Mouse (Mus musculus): ENCODE measurements around the gene Pfdn5.
"Not testable (repeated sequence)": the region's sequence is repeated elsewhere in the genome, so short reads cannot be mapped to it uniquely, and the experiment has no call there.

Pfdn5 gene

DNA sequence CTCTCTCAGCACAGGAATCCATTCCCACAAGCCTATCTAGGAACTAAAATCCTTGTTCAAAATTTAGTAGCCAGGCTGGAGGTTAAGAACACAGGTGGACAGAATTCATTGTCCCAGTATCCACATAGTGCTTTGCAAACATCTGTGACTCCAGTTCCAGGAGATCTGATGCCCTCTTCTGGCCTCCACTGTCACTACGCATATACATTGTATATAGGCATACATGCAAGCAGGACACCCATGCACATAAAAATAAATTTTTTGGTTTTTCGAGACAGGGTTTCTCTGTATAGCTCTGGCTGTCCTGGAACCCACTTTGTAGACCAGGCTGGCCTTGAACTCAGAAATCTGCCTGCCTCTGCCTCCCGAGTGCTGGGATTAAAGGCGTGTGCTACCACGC, 10.0 kb downstream of the Pfdn5 start:
- DNase-seq: not testable (repeated sequence)

DNA sequence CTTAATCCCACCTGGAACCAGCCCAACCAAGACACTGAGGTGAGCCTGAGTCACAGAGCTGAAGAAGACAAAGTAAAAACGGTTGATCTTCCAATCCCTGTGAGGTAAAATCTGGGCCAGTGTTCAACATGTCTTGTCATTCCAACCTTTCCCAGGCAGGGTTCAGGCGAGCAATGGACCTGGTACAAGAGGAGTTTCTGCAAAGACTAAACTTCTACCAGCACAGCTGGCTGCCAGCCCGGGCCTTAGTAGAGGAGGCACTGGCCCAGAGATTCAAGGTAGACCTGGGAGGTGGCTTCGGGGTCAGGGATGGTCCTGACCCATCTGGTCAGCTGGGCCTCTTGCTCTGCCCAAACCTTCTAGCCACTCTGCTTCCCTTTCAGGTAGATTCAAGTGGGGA, 11.0 kb downstream of the Pfdn5 start:
- no peak for DNase-seq

DNA sequence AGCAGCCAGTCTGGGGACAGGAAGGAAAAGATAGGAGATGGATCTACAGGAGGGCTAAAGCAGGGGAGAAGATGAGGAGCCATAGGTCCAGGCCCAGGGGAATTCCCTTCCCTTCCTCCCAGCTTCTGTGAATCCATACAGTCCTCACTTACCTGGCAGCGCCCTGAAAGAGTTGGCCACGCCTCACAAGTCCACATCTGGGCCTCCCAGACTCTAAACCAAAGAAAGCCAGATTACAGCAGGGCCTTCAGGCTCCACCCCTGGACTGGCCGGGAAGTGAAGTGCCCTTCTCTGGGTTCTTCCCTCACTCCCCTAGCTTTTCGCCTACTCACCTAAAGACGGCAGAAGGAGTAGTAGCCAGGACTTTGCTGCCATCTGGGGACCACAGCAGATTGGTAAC, 13.7 kb downstream of the Pfdn5 start:
- no peak for DNase-seq

DNA sequence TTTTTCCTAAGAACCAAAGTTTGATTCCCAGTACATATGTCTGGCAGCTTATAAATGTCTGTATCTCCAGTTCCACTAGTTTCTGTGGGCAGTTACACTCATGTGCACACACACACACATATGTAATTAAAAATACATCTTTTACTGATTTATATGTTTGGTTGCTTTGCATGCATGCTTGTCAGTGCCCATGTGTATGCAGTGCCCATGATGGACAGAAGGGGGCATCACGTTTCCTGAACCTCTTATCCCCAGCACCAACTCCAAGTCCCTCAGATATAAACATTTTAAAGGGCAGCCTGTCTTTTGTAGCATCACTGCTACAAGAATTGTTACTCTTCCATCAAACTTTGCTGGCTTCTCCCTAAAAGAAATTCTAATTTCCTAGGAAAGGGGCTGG, 15.7 kb downstream of the Pfdn5 start:
- peak; percentile 41 to 57 for DNase-seq

DNA sequence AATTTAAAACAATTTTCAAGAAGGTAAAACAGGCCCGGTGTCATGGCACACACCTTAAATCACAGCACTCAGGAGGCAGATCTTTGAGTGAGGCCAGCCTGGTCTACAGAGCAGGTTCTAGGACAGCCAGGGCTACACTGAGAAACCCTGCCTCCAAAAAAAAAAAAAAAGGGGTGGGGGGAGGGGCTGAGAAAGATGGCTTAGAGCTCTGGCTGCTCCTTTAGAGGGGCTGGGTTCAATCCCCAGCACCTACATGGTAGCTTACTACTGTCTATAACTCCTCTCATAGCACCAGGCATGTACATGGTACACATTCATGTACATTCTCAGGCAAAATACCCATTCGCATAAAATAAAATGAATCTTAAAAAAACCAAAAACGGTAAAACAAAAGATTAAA, 18.6 kb downstream of the Pfdn5 start:
- no peak for DNase-seq

DNA sequence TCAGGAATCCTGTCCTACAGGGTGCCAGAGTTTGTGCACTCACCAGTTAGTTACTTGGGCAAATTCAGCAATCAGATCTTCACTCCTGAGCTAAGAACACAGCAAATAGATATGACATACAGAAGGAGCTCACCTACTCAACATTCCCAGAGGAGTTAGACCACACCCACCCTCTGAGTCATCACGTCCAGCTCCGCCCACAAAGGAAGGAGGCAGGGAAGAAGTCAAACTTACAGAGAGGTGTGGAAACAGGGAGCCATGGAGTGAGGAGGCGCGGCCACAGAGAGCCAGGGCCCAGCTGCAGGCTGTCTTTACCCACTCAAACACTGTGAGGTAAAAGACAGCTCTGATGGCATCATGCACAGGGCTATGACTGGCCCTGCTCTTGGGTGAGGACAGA, 20.5 kb downstream of the Pfdn5 start:
- DNase-seq: peak in 1 of 2 experiments; percentile 23

DNA sequence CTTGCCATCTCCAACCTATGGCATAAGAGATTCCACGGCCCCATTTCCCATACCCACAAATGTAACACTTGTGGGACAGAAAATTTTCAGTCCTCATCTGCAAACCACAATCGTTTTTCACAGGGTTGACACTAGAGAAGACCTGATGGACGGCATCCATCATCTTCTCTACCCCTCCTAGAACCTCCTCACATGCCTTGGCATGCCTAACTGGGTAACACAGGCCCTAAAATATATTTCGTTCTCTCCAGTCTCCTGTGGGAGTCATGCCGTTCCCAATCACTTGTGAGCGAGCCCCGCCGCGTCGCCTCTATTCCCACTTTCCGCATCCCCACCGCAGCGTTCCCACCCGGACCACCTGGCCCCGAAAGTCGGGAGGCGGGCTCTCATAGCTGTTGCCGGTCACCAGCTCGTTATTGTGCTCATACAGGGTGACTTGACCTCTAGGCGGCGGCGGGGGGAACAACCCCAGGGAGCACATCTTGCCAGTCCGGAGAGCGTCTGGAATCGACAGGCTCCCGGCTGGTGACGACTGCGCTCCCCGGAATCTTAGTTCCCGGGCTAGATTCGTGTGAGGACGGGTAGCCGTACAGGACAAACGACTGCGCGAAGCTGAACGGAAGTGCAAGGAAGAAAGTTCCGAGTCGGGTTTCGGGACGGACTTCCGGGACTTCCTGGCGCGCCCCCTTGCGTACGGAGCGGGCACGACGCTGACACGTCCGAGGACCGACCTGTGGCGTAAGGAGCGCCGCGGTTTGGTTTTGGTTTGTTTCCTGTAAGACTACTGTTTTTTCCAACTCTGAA, 24.4 kb downstream of the Pfdn5 start, which contains the start of gene Aaas:
Gene Aaas, minus strand, starts transcription at position 634 of the 804 bp plus-strand sequence.
- peak; percentile 94 to 95 for DNase-seq

DNA sequence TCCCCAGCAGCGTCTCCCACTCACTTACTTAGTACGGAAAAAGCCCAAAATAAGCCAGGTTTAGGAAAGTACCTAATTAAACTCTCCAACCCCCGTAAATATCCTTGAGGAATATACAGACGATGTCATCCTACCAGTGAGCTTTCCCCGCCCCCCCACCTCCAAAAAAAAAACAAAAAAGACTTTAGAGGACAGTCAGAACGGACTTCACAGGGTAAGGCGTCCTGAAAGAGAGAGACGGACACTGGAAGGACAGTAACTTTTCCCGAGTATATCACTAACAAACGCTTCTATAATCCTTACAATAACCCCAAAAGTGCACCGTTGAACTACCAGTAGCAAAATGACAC, 25.0 kb downstream of the Pfdn5 start:
- DNase-seq: no peak

DNA sequence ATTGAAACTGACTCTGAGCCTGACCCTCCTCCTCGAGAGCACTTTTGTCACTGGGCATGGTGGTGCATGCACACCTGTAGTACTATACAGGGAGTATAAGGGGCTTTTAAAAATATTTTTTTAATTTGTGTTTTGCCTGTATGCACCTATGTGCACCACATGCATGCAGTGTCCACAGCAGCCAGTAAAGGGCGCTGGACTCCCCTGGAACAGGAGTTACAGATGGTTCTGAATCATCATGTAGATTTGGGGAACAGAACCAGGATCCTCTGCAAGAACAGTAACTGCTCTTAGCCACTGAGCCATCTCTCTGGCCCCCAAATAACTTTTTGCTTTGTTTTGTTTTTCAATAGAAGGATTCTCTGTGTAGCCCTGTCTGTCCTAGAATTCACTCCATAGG, 26.3 kb downstream of the Pfdn5 start:
- no peak for DNase-seq

DNA sequence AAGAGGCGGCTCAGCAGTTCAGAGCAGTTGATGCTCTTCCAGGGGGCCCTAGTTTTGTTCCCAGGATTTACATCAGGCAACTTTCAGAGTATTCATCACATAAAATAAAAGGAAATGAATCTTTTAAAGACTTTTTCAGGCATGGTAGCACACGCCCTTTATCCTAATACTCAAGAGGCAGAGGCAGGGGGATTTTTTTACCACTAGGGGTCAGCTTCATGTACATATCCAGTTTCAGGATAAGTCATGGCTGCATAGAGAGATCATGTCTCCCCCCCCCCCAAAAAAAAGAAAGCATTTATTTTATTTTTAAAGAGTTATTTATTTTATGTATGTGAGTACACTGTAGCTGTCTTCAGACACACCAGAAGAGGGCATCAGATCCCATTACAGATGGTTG, 28.1 kb downstream of the Pfdn5 start:
- DNase-seq: no peak

DNA sequence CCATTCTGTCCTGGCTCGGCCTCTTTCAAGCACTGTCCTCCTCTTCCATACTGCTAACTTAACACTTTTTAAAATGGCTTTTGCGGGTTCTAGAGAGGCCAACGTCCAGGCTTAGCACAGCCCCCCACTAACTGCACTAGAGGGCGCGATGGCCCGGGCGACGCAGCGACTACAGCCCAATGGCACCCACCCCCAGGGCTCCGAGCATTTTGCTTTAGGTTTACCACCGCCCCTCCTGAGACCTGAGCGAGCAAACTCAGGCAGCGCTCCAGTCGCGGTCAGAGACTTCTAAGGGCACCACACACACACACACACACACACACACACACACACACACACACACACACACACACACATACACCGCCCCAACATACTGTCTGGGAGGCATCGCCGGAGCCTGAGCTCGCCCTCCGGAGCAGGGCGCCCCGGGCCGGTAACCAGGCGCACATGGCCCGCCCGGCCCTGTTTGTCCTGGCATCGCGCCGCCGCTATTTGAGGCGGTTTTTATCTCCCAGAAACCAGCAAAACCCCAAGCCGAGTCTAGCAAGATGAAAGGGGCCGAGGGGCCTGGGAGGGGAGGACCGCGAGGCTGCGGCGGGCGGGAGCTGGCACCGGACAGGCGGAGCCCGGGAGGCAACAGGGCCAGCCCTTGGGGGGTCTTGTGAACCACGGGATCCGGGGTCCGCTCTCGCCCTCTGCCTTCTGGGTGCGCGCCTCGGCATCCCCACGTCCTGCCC, 29.4 kb downstream of the Pfdn5 start:
- peak in 1 of 2 experiments; percentile 10 for DNase-seq

DNA sequence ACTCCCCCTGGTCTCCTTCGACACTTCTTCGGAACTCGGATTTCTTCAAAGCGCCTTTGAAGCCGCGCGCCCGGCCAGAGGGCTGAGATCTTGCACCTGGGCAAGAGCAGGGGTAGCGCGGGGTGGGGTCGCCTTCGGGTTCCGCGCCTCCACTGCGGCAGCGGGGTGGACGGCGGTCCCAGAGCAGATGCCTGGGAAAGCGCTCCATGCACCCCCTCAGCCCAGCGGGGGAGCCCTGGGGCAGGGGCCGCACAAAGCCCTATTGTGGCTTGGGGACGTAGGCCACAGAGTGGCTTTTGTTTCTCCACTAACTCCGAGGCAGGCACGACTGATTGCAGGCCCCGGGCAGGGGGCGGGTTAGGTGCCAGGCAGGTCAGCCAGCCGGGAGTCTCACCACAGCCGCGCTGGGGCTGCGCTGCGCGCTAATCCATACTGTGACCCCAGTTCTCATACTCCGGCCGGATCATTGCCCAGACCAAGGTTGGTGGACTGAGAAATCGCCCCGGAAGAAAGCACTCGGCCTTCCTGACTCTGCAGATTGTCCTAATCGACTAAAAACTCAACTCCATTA, 30.0 kb downstream of the Pfdn5 start:
- no peak for DNase-seq

DNA sequence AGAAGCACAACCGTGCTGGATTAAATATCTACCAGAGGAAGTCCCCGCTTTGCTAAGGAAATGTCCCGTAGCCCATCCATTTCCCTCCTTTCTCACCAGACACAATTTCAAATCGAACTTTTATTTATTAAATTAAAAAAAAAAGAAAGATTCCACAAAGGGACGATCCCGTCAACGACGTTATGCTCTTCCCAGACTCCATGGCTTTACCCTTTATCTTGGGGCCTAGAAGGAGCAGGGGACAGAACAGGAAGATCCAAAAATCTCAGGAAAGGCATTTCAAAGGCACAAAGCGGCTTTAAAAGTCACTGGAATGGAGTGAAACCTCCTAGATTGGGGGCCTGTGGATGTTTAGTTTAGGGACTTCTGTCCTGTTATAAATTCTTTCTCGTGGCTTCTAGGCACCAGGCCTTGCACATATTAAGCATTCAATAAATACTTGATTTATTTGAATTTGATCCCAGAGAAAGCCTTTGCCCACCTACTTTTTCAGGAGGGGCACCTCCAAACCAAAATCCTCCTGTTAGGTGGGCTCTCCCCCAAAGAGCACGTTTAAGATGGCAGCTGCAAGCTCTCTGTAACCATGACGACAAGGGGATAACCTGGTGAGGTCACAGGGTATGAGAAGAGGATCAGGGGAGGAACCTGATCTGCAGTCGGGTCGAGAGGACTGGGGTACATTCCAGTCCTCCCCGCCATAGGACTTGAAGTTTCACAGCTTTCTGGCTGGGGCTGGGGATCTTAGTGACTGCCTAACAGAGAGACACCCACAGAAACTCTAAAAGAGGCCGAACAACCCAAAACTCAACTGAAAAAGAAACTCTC, 30.8 kb downstream of the Pfdn5 start:
- no peak for DNase-seq

DNA sequence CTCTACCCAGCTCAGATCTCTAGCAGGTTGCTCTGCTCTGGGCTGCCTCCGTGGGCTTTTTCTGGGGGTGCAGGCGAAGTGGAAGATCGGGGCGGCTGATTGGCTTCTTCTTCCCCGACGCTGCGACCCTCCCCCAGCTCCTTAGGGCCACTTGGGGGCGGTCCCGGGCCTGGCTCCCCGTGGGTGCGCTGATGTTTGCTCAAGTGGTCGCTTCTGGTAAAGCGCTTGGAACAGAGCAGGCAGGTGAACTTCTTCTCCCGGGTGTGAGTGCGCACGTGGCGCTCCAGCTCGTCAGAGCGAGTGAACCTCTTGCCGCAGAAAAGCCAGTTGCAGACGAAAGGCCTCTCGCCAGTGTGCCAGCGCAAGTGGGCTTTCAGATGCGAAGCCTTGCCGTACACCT, 32.2 kb downstream of the Pfdn5 start:
- DNase-seq: no peak

DNA sequence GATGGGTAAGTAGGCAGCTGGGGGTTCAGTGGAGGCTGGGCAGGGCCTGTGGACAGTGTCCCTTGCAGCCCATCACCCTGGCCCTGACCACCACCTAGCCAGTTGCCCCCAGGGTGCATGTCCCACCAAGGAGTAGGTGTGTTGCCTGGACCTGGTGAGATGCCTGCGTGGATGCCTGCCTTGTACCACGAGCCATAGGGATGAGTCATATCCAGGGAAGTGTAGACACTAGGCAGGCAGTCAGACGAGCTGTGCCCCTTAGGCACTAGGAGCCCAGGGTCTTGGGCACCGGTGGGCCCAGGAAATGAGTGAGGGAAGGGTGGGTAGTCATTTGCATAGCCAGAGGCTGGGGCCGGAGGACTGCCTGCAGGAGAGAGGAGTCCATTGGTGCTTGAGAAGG, 32.9 kb downstream of the Pfdn5 start:
- no peak for DNase-seq

DNA sequence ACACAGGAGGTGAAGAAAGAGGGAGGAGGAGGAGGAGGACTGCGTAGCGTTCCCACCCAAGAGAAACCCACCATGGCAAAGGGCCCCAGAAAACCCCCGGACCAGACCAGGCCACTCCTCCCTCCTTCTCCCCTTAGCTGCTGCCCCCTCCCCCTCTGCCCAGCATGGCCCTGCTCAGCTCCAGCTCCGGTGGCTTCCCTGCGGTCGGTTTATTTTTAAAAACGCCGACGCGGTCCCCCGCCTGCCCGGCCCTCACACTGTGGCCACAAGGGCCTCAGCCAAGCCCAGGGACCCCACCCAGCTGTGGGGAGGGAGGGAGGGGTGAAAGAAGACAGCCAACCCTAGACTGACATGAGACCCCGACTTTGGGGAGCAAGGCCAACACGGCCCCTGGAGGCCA, 36.7 kb downstream of the Pfdn5 start:
- DNase-seq: no peak

DNA sequence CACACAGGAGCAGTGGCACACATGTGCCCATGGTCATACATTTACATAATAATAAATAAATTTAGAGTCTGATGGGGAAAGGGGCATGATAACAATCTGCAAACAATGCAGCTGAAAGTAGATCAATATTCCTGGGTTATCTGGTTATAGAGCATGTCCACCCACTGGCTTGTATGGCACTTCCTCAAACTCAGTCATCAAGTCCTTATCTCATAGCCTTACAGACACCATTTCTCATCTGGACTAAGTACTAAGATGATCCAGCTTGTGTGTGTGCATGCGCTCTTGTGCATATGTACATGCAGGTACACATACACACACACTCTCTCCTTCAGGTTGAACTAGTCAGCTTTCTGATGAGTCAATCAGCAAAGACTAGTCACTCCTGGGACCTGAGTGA, 38.8 kb downstream of the Pfdn5 start:
- no peak for DNase-seq

DNA sequence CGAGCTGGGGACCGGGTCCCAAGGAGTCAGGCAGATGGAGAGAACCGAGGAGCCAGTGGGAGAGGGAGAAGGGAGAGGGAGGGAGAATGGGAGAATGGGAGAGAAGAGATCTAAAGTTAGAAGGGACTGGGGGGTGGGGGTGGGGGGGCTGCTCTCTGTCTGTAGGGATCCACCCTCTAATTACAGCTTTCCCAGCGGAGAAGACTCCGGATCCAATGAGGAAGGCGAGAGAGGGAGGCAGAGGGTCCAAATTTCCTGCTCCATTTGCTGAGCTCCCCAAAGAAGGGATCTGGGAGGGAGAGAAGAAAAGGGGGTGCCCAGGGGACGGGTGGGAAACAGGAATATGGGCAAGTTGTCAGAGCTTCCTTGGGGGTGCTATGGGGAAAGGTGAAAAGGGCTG, 40.3 kb downstream of the Pfdn5 start:
- DNase-seq: no peak

DNA sequence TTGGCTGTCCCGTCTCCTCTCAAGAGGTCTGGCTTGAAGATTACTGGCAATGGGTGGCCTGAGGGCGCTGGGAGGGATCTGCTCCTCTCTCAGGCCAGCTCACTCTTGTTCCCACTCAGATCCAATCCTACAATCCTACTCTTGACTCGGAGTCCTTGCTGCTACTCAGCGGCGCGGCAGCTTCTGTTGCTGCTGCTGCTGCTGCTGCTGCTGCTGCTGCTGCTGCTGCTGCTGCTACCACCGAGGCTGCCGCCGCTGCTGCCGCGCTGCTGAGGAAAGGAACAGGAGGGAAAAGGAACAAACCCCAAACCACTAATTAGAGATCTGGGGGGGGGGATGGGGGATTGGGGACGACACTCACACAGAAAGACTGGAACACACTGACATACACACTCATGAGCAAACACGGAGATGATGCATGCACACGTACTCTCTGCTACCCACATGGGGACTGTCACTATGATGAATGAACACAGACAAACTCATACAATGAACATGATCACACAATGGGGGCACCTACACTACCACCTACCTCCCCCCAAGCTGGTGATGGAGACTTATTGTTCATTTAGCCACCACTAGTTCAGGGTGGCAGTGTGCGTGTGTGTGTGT, 40.9 kb downstream of the Pfdn5 start, which contains the start of gene Sp7:
Gene Sp7, minus strand, starts transcription at position 450 of the 612 bp plus-strand sequence.
- DNase-seq: no peak

DNA sequence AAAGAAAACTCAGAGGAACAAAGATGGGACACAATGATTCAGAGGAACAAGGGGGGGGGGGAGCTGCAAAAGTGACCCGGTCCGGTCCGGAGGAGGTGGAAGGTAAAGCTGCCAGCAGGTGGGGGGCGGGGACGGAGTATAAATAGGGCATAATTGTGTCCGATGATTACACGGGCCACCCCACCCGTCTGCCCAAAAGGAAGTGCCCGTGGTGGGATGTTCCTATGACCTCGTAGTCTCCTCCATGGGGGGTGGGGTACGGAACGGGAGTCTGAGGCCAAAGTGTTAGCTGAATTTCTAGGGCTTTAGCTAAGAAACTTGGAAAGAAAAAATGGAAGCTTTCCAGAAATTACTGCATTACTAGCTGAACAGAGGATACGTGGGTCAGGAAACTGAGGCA, 44.1 kb downstream of the Pfdn5 start:
- no peak for DNase-seq

DNA sequence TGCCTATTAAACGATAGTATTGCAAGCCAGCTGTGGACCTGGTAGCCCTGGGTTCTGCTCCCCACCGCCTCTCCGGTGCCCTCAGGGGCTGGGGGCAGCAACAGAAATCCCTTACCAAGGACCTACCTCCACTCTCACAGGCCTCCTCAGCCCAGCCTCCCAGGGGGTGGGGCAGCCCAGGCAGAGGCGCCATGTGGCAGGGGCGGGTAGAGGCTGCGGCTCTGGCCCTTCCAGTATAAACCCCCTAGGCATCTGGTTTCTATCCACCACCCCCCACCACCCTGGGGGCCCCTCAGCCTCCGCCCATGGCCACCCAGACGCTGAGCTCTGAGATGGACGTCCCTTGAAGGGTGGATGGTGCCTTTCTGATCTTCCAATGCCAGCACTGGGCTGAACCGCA, 44.8 kb downstream of the Pfdn5 start:
- no peak for DNase-seq

DNA sequence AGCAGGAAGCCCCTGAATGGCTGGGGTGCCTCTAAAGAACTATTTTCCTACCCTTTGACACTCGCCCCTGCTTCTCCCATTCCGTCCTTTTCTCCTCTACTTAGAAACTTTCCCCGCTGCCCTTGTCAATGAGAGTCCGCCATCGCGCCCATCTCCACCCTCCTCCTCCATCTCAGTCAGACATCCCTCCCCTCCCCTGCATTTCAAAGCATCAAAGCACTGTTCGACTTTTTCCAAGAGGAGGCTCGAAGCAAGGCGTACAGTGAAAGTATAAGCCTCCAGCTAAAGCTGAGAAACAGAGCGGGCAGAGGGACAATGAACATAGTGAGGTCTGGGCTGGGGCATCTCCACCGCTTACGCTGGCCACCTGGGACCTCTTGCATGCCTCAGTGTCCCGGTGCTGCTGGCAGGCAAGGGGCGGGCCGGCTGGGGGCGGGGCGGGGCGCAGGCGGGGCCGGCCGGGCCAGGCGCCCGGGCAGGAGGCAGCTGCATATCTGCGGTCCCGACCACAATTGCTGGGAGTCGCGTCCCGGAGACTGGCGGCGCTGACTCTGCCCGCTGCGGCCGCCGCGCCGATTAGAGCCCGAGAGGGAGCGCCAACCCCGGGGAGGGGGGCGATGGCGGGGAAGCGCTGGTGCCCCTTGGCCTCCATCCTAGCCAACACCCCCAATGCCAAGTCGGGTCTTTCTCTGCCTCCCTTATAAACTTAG, 50.7 kb downstream of the Pfdn5 start:
- DNase-seq: peak; percentile 52 to 60

All from lung, adult 18-20 months (tissue).